Mouse (Mus musculus) MEL (cell line): ENCODE results near the gene Rxra. TPM values are rescaled to one million over a fixed set of nuclear protein-coding genes. Genes with fewer than 3 reads are reported as not detected.

Experiments
- DNase-seq: peaks from one replicate; pipeline ENCODE4 v3.0.0; 2011; ENCODE audit warnings: low read depth, low spot score
- H3K27ac ChIP-seq: 2 replicates; pipeline ENCODE4 v1.5.1; 2012; ENCODE audit warnings: low read depth, mild to moderate bottlenecking, control low read depth, low read length, moderate library complexity; ENCODE audit not compliant: control insufficient read depth
- H3K27me3 ChIP-seq, 2 experiments: fragments of 150-350 bp in 1 of 2; sonication (generic) in 1 of 2; 2 replicates each; pipeline ENCODE4 v1.6.1; 2012; ENCODE audit warnings: low read length in 2 of 2, mild to moderate bottlenecking in 2 of 2, improper control_type of control experiment in 1 of 2, moderate library complexity in 1 of 2; ENCODE audit not compliant: insufficient read depth in 2 of 2, control insufficient read depth in 1 of 2
- H3K36me3 ChIP-seq, 2 experiments: 2 replicates each; pipeline ENCODE4 v1.6.1; 2012 to 2014; ENCODE audit warnings: low read length in 2 of 2, improper control_type of control experiment in 1 of 2, inconsistent platforms in 1 of 2, mild to moderate bottlenecking in 1 of 2; ENCODE audit not compliant: insufficient read depth in 2 of 2, control insufficient read depth in 1 of 2
- H3K4me1 ChIP-seq, 2 experiments: fragments of 150-350 bp in 1 of 2; sonication (generic) in 1 of 2; 2 replicates each; pipeline ENCODE4 v1.6.1; 2012; ENCODE audit warnings: low read length in 2 of 2, improper control_type of control experiment in 1 of 2, mild to moderate bottlenecking in 1 of 2; ENCODE audit not compliant: insufficient read depth in 2 of 2, control insufficient read depth in 1 of 2
- H3K4me3 ChIP-seq, 2 experiments: fragments of 150-350 bp in 1 of 2; sonication (generic) in 1 of 2; 2 replicates each; pipeline ENCODE4 v1.5.1; 2012; ENCODE audit warnings: low read depth in 2 of 2, low read length in 2 of 2, mild to moderate bottlenecking in 2 of 2, moderate library complexity in 2 of 2, control low read depth in 1 of 2, improper control_type of control experiment in 1 of 2; ENCODE audit not compliant: control insufficient read depth in 1 of 2, insufficient read depth in 1 of 2
- H3K79me2 ChIP-seq: 2 replicates; pipeline ENCODE4 v1.6.1; 2012; ENCODE audit warnings: mild to moderate bottlenecking, low read length, moderate library complexity; ENCODE audit not compliant: control insufficient read depth, poor library complexity, insufficient read depth
- H3K9ac ChIP-seq: 2 replicates; pipeline ENCODE4 v1.6.1; 2012; ENCODE audit warnings: low read depth, mild to moderate bottlenecking, control low read depth, low read length, moderate library complexity; ENCODE audit not compliant: control insufficient read depth, poor library complexity, severe bottlenecking
- H3K9me3 ChIP-seq: fragments of 150-350 bp; sonication (generic); replicated peaks from 2 replicates; pipeline ENCODE4 v1.6.1; 2012; ENCODE audit warnings: mild to moderate bottlenecking, low read length, improper control_type of control experiment, moderate library complexity; ENCODE audit not compliant: insufficient read depth
- BHLHE40 ChIP-seq: IDR thresholded peaks from 2 replicates; pipeline ENCODE4 v1.6.1; 2012; ENCODE audit warnings: low read depth, mild to moderate bottlenecking, inconsistent platforms, low read length, improper control_type of control experiment, borderline replicate concordance
- EP300 ChIP-seq, 2 experiments: IDR thresholded peaks; 2 replicates each; pipeline ENCODE4 v1.6.1; 2011; ENCODE audit warnings: improper control_type of control experiment in 2 of 2, low read length in 2 of 2, low read depth in 1 of 2, mild to moderate bottlenecking in 1 of 2
- GABPA ChIP-seq: IDR thresholded peaks from 2 replicates; pipeline ENCODE4 v1.6.1; 2012; ENCODE audit warnings: low read depth, mild to moderate bottlenecking, inconsistent platforms, low read length, improper control_type of control experiment, moderate library complexity
- HCFC1 ChIP-seq: IDR thresholded peaks from 2 replicates; pipeline ENCODE4 v1.6.1; 2012; ENCODE audit warnings: low read depth, mild to moderate bottlenecking, inconsistent platforms, low read length, improper control_type of control experiment, moderate library complexity
- JUND ChIP-seq: IDR thresholded peaks from 2 replicates; pipeline ENCODE4 v1.6.1; 2011; ENCODE audit warnings: low read depth, mild to moderate bottlenecking, improper control_type of control experiment, low read length
- MAX ChIP-seq: IDR thresholded peaks from 2 replicates; pipeline ENCODE4 v1.6.1; 2011; ENCODE audit warnings: low read length, improper control_type of control experiment
- MEF2A ChIP-seq: IDR thresholded peaks from 2 replicates; pipeline ENCODE4 v1.6.1; 2014; ENCODE audit warnings: low read depth, mild to moderate bottlenecking, inconsistent platforms, low read length, improper control_type of control experiment; ENCODE audit not compliant: poor library complexity, insufficient replicate concordance, severe bottlenecking; ENCODE audit errors: extremely low read depth
- MXI1 ChIP-seq: IDR thresholded peaks from 2 replicates; pipeline ENCODE4 v1.6.1; 2011; ENCODE audit warnings: mild to moderate bottlenecking, low read depth, low read length, improper control_type of control experiment
- MYC ChIP-seq: IDR thresholded peaks from 2 replicates; pipeline ENCODE4 v1.6.1; 2011; ENCODE audit warnings: low read depth, mild to moderate bottlenecking, low read length, improper control_type of control experiment, moderate library complexity
- NELFE ChIP-seq: IDR thresholded peaks from 2 replicates; pipeline ENCODE4 v1.6.1; 2011; ENCODE audit warnings: low read depth, low read length, improper control_type of control experiment
- NRF1 ChIP-seq: IDR thresholded peaks from 2 replicates; pipeline ENCODE4 v1.6.1; 2014; ENCODE audit warnings: low read depth, mild to moderate bottlenecking, inconsistent platforms, low read length, improper control_type of control experiment, moderate library complexity; ENCODE audit not compliant: poor library complexity, insufficient read depth, severe bottlenecking
- POLR2AphosphoS2 ChIP-seq: IDR thresholded peaks from 2 replicates; pipeline ENCODE4 v1.6.1; 2011; ENCODE audit warnings: low read length, improper control_type of control experiment
- RAD21 ChIP-seq: IDR thresholded peaks from 2 replicates; pipeline ENCODE4 v1.6.1; 2011; ENCODE audit warnings: mild to moderate bottlenecking, low read depth, low read length, improper control_type of control experiment
- RCOR1 ChIP-seq: IDR thresholded peaks from 2 replicates; pipeline ENCODE4 v1.6.1; 2012; ENCODE audit warnings: low read depth, mild to moderate bottlenecking, inconsistent platforms, low read length, improper control_type of control experiment
- TAL1 ChIP-seq: IDR thresholded peaks from 2 replicates; pipeline ENCODE4 v1.6.1; 2012; ENCODE audit warnings: mild to moderate bottlenecking, inconsistent platforms, low read length, moderate library complexity, mixed read lengths
- TBP ChIP-seq: IDR thresholded peaks from 2 replicates; pipeline ENCODE4 v1.8.0; 2011; ENCODE audit warnings: low read depth, low read length, improper control_type of control experiment
- USF1 ChIP-seq: IDR thresholded peaks from 2 replicates; pipeline ENCODE4 v1.6.1; 2014; ENCODE audit warnings: low read depth, mild to moderate bottlenecking, inconsistent platforms, low read length, improper control_type of control experiment, moderate library complexity
- USF2 ChIP-seq, 2 experiments: IDR thresholded peaks; 2 replicates each; pipeline ENCODE4 v1.6.1; 2011 to 2012; ENCODE audit warnings: improper control_type of control experiment in 2 of 2, low read length in 2 of 2, borderline replicate concordance in 1 of 2, inconsistent platforms in 1 of 2, low read depth in 1 of 2, mild to moderate bottlenecking in 1 of 2; ENCODE audit not compliant: insufficient read depth in 1 of 2
- ZC3H11A ChIP-seq: IDR thresholded peaks from 2 replicates; pipeline ENCODE4 v1.6.1; 2012; ENCODE audit warnings: low read depth, mild to moderate bottlenecking, inconsistent platforms, low read length, improper control_type of control experiment
- ZMIZ1 ChIP-seq: IDR thresholded peaks from 2 replicates; pipeline ENCODE4 v1.6.1; 2012; ENCODE audit warnings: low read depth, mild to moderate bottlenecking, inconsistent platforms, low read length, improper control_type of control experiment, moderate library complexity
- polyA plus RNA-seq, 2 experiments: library from polyadenylated mRNA; stranded (reverse) in 1 of 2; unstranded in 1 of 2; fragments of >175 nt in 1 of 2; fragments of >200 nt in 1 of 2; gene quantifications; 2 replicates each; pipeline versions ENCODE4 v1.2.1 to v1.2.4; 2012; ENCODE audit warnings: low replicate concordance in 2 of 2, low read depth in 1 of 2; ENCODE audit not compliant: insufficient read length in 2 of 2, insufficient read depth in 1 of 2, missing spikeins in 1 of 2
- total RNA-seq: library from RNA; depleted of rRNA; stranded (reverse); fragments of 300-350 nt; gene quantifications from 2 replicates; pipeline ENCODE4 v1.2.3, GENCODE M21; 2012

The Rxra gene
- total and polyA plus RNA-seq, 3 experiments: 11.7 to 19.6 TPM; not detected in 1

DNA sequence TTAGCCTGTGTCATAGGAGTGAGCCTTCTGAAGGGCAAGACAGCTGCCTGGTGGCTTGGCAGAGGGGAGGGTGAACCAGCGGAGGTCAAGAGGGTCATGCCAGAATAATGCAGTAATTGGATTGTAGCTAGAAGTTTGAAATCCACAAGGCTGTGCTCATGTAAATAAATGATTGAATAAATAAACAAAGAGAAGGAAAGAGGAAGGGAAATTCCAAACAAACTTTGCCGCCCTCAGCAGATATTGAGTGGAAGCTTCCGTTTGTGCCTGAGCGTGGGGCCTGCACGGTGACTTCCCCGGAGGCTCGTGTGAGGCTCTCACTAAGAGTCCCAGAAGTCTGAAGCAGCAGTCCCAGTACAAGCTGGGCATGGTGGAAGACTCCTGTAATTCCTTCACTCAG is 91.5 kb downstream of the Rxra start:
- Histone ChIP-seq H3K27ac (no peak overlapping the region), H3K9me3 (no peaks in the 10 kb centered on the region), H3K4me3 (no peak overlapping the region), H3K9ac (no peak overlapping the region), H3K79me2 (no peaks in the 10 kb centered on the region), H3K4me1 (no peaks in the 10 kb centered on the region), H3K36me3 (no peaks in the 10 kb centered on the region), H3K27me3 (peaks cover 0 to 2% of the 10 kb centered on the region in 2 experiments; a peak in 3 of 4 replicates)
- no peak for DNase-seq
- TF ChIP-seq NRF1 (no peak), USF2 (IDR thresholded peaks at IDR 0.05; ENCODE audit: borderline replicate concordance in 1 of 2, insufficient read depth in 1 of 2, low read depth in 1 of 2, low read length in 2 of 2) (no peak), RAD21 (no peak), JUND (no peak), RCOR1 (no peak), TAL1 (no peak), MAX (no peak), MXI1 (no peak)

DNA sequence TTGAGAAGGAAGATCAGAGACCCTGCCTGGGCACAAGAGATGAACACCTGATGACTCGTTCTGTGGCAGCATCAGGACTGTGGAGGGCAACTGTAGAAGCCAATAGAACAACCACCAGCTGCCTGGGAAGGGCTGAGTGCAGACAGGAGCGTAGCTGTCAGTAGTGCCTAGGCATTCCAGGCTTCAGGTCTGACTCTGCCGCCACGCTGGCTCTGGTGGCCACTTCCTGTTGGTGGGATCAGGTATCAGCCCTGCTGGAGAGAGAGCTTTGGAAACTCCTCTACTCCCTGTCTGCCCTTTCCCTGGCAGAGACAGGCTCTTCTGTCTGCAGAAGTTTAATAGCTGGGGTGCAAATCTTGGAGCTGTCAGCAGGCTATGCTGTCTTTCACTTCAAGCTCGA is 93.5 kb downstream of the Rxra start:
- H3K27ac ChIP-seq: no peak overlapping the region
- H3K4me3 ChIP-seq: no peak overlapping the region
- TF ChIP-seq EP300 (IDR thresholded peaks at IDR 0.05; ENCODE audit: low read depth in 1 of 2, low read length in 2 of 2): no peak
- TF ChIP-seq NELFE: no peak
- no peak for TF ChIP-seq BHLHE40
- TF ChIP-seq USF1: no peak
- TF ChIP-seq TBP: no peak
- TF ChIP-seq ZMIZ1: no peak
- no peak for TF ChIP-seq RAD21
- TF ChIP-seq POLR2AphosphoS2: no peak
- no peak for TF ChIP-seq JUND
- TF ChIP-seq GABPA: no peak
- TF ChIP-seq HCFC1: no peak
- TF ChIP-seq MEF2A: no peak
- no peak for TF ChIP-seq ZC3H11A
- TF ChIP-seq MYC: no peak
- H3K36me3 ChIP-seq: no peaks in the 10 kb centered on the region
- no peak overlapping the region for H3K9ac ChIP-seq
- no peak for DNase-seq
- no peaks in the 10 kb centered on the region for H3K9me3 ChIP-seq
- peaks cover 0 to 2% of the 10 kb centered on the region in 2 experiments; a peak in 3 of 4 replicates for H3K27me3 ChIP-seq
- H3K79me2 ChIP-seq: no peaks in the 10 kb centered on the region
- no peaks in the 10 kb centered on the region for H3K4me1 ChIP-seq
